Mouse (Mus musculus) T-helper 17 cell (primary cell): ENCODE measurements at regions not wholly inside any gene's neighbourhood (a gene's known extent, or its start where the extent isn't known, plus 50 kb on each side); places are given as distances from the start of the nearest gene placed in this dataset.

Experiments used
- in situ Hi-C, 2 experiments: fragments of 300-600 bp; cut with MboI, MseI; formaldehyde crosslinking; loops; 1 replicate in 1 of 2; 2 replicates in 1 of 2; pipeline ENCODE4 v1.15.1; 2025; ENCODE audit warnings: high pct_unique_total_duplicates in 2 of 2

DNA sequence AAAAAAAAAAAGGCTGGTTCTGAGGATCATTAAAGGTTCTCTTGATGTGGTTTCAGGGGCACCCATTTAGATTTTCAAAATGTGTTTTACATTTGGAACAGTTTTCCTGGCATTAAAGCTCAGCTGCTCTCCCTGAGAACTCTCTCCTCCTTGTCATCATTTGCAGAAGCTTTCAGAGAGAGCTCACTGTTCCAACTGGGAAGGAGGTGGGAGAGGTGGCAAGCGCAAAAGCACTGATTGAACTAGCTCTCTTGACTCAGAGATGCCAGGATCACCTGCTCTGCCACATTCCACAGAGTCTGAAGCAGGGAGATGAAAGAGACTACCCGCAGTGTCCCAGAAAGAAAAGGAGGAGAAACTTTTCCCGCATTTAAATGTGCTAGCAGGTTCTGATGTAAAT is 220.5 kb upstream of the Gbe1 start:
- in situ Hi-C loops: no loop called here

DNA sequence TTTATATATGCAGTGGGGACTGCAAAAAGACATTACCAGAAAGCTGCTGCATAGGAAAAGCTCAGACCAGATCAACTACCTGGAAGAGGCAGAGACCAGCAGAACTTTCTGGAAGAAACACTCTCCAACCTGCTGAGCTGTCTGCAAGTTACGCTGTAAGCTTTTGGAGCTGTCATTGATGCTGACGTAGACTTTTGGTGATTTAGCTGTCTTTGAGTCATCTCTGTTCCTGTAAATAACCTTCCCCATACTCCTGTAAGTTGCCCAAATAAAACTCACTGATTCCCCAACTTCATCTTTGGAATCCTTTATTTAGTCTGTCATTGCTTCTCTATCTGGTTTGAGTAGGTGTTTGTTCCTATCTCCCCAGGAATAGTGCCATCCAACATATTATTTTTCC is 218.5 kb upstream of the Gbe1 start:
- in situ Hi-C loops: no loop called here

GRCm38 (mm10) chr16:70103791-70104378 is 209.9 kb upstream of the Gbe1 start:
- in situ Hi-C loops: no loop called here

DNA sequence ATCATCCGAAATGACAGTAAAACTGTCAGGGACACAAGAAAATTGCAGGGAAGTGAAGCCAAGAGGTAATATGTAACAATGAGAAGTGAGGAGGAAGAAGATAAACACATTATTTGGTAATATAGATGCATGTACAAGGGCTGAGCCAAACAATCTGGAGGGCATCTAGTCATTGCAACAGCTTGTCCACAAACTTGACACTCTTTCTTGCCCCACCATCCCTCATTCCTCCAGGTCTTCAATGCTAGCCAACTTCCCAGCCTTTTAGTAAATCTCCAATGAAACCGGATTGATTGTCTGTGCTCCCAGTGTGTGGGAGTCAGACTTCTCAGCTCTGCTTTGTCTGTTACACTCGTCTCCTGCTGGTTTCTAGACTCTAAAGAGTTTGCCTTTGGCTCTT is 172.3 kb upstream of the Gbe1 start:
- in situ Hi-C loops: no loop called here

GRCm38 (mm10) chr16:70147673-70148359 is 165.9 kb upstream of the Gbe1 start:
- in situ Hi-C loops: no loop called here

DNA sequence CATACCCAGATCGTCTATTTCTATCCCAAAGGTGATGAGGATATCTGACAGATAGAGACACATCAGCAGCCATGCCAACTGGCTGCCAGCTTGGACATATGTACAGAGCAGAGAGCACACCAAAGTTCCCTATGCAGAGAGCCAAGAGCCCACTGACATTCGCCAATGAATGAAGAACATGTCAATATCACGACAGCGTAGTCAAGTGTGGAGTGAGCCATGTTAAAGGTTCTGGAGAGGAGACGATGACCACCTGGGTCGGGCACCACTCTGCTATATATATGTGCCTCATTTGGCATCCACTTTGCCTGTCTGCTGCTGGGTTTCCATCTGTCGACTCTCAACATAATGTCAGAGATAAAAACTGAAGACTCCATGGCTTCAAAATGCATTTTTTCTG is 159.2 kb upstream of the Gbe1 start:
- in situ Hi-C loops: no loop called here

GRCm38 (mm10) chr16:70160539-70160938 is 153.2 kb upstream of the Gbe1 start:
- in situ Hi-C loops: no loop called here

GRCm38 (mm10) chr16:70175140-70175539 is 138.6 kb upstream of the Gbe1 start:
- in situ Hi-C loops: no loop called here

GRCm38 (mm10) chr16:70178975-70179374 is 134.8 kb upstream of the Gbe1 start:
- in situ Hi-C loops: no loop called here

DNA sequence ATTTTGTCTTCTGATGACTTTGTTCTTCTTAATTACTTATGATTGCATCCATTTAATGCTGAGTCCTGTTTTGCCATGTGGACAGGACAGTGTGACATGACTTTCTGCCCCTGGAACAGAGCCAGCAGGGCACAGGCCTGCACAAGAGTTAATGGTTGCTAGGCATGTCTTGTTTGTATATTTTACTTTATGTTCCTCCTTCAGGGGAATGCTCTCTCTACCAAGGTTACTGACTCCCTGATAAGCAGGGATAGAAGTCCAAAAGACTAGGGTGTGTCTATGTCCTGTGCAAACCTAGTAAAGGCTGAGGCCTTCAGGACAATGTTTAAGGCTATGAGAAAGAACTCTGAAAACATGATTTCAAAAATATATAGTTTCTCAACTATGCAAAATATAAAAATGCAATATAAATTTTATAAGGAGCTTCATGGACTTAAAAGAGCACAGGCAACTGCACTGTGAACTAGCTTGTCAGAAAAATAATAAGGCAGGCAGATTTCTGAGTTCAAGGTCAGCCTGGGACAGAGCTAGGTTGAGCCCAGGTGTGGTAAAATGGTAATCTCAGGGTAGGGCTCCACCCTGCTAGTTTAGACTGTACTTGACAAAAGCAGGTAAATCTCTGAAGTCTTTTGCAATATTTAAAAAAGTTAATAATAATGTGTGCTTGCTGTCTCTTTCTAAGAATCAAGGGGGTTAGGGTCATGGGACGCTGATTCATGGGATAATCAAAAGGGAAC is 99.7 kb upstream of the Gbe1 start:
- in situ Hi-C loops: no loop called here

DNA sequence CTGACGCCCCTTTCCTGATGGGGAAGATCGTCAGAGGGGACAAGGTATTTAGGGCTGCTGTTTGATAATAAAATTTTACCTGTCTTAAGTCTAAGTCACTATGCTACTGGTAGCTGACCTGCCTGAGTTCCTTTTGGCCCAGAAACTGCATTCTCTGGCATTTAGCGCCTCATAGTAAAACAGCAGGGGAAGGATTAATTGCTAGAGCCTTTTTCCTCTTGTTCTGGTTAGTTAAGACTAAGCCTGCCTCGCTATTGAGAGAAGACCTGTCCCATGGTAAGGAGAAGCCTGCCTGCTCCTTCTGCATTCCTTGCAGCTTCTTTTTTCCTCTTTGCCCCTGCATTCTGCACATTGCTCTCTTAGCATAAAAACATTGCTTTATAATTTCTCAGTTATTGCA is 98.9 kb upstream of the Gbe1 start:
- in situ Hi-C loops: no loop called here

DNA sequence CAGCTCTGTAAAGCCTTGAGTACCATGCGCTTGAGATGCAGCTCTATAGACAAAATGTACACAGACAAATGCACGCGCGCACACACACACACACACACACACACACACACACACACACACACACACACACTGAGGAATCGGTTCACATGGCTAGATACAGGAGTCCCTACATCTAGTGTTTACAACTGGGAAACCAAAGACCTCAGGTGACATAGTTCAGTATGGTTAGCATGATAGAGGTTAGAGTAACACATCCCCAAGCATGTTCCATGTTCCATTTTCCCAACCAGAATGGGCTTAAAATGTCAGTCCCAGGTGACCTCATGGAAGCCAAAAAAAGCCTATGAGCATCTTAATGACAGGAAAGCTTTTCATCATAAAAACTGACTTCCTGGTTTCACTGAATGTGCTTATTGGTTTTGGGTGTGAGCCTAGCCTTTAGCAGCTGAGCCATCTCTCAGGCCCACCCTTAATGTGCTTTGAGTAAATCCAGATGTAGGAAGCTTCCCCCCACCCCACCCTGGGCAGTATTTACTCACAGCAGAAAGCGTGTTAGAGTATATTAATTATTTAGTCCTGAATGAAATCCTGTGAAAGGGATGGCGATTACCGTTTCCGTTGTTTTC is 86.0 kb upstream of the Gbe1 start:
- in situ Hi-C loops: no loop called here

GRCm38 (mm10) chr16:70232706-70233105 is 81.0 kb upstream of the Gbe1 start:
- in situ Hi-C loops: no loop called here

DNA sequence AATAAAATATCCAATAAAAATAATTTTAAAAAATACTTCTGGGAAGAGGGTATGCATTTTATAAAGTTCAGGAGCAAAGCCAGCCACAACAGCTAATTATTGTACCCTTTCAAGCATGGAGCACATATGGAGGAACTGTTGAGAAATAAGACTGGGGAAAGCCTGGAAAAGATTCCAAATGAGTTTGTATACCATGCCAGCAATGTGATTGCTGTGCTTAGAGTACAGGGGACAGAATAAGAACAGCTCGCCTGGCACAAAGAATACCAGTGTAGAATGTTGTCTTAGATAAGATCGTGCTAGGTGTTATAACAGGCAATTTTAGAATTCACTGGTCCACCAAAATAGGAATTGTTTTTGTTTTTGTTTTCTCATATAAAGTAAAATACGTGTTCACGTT is 78.6 kb upstream of the Gbe1 start:
- in situ Hi-C loops: no loop called here

DNA sequence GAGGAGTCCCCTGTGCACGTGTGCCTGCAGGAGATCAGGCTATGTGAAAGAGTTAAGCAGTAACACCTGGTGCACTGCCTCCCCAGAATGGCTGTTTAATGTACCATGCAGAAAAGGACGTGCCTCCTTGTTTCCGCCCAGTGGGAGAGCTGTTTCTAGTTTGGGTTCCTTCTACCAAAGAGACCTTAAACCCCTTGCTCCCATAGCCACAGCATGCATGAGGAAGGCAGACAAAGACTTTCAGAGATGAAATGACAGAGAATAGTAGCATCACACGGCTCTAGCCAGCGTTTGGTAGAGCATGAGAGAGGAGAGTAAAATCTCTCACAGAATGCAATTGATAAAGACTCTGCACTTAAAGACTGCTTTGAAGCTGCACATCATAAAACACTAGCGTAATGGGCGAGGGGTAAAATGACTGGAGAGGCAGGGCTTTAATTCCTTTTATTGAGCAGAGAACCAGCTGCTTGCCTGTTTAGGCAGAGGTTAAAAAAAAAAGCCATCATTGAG is 74.3 kb upstream of the Gbe1 start:
- in situ Hi-C loops: no loop called here

- in situ Hi-C loops: no loop called here
Measured at GRCm38 (mm10) chr16:70244205-70244756, 69.5 kb upstream of the Gbe1 start.

DNA sequence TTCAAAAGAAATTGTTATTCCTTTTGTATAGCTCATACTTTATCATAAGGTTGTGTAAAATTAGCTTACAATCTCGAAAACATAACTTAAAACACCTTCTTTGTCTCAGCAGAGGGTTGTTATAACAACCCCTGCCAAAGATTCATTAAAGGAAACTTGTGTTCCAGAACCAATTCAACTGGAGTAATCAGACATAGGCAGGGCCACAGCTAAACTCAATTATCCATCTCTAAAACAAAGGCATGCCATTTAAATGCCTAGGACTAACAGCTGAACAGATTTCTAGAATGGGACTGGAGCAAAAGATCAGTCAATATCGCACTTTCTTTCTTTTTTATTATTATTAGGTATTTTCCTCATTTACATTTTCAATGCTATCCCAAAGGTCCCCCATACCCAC is 68.8 kb upstream of the Gbe1 start:
- in situ Hi-C loops: no loop called here

GRCm38 (mm10) chr16:70259364-70259763 is 54.4 kb upstream of the Gbe1 start:
- in situ Hi-C loops: loop anchor here in 1 of 2 experiments (5.0 kb wide), 1 partner anchor 68 kb away; no protein-coding TSS in a partner anchor

DNA sequence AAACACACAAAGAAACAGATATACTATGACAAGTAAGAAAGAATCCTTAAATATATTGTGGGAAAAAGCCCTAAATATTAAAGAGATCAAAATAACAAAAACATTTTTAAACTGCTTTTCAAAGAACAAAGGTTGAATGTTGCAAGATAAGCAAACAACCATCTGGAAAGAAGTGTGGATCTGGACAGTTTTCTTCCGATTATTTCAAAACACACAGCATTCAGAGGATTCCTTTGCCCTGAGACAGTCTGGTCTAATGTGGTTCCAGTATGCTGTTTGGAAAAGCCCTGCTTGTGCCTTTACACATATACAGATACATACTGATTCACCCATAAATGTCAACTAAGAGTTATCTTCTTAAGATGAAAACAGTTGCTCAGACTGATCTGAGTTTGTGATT is 53.6 kb upstream of the Gbe1 start:
- in situ Hi-C loops: no loop called here
